Mouse (Mus musculus) neural tube, embryonic 10.5 days (tissue): Measurements from ENCODE around the gene Lgalsl.

Experiments
- DNase-seq: peaks from one replicate; pipeline ENCODE4 v3.0.0-alpha.2; 2017; ENCODE audit warnings: low spot score; ENCODE audit errors: extremely low spot score

Lgalsl gene

GRCm38 (mm10) chr11:20829056-20829686, 1.7 kb downstream of the Lgalsl start:
- DNase-seq = no peak

- DNase-seq = no peak
Measured at GRCm38 (mm10) chr11:20823961-20824360, 6.9 kb downstream of the Lgalsl start.

GRCm38 (mm10) chr11:20823301-20823700, 7.6 kb downstream of the Lgalsl start:
- DNase-seq = no peak

- no peak for DNase-seq
Measured at GRCm38 (mm10) chr11:20821351-20821750, 9.5 kb downstream of the Lgalsl start.

GRCm38 (mm10) chr11:20813901-20814523, 16.8 kb downstream of the Lgalsl start:
- no peak for DNase-seq

GRCm38 (mm10) chr11:20812153-20812887, 18.5 kb downstream of the Lgalsl start:
- no peak for DNase-seq

- no peak for DNase-seq
Measured at GRCm38 (mm10) chr11:20806659-20807058, 24.2 kb downstream of the Lgalsl start.

GRCm38 (mm10) chr11:20805604-20806249, 25.1 kb downstream of the Lgalsl start:
- DNase-seq = no peak

GRCm38 (mm10) chr11:20804416-20804815, 26.4 kb downstream of the Lgalsl start:
- no peak for DNase-seq

GRCm38 (mm10) chr11:20800277-20801092, 30.4 kb downstream of the Lgalsl start:
- peak; percentile 17 for DNase-seq

GRCm38 (mm10) chr11:20797841-20798240, 33.0 kb downstream of the Lgalsl start:
- no peak for DNase-seq

GRCm38 (mm10) chr11:20795466-20795865, 35.4 kb downstream of the Lgalsl start:
- no peak for DNase-seq

- no peak for DNase-seq
Measured at GRCm38 (mm10) chr11:20794913-20795254, 36.0 kb downstream of the Lgalsl start.

- peak; percentile 79 for DNase-seq
Measured at GRCm38 (mm10) chr11:20794196-20794912, 36.5 kb downstream of the Lgalsl start.

- no peak for DNase-seq
Measured at GRCm38 (mm10) chr11:20793676-20794075, 37.2 kb downstream of the Lgalsl start.

GRCm38 (mm10) chr11:20792667-20793066, 38.2 kb downstream of the Lgalsl start:
- no peak for DNase-seq

GRCm38 (mm10) chr11:20791334-20791733, 39.5 kb downstream of the Lgalsl start:
- no peak for DNase-seq

GRCm38 (mm10) chr11:20789015-20789414, 41.8 kb downstream of the Lgalsl start:
- DNase-seq = no peak

GRCm38 (mm10) chr11:20788070-20788469, 42.8 kb downstream of the Lgalsl start:
- no peak for DNase-seq

- DNase-seq = no peak
Measured at GRCm38 (mm10) chr11:20786191-20786590, 44.7 kb downstream of the Lgalsl start.

GRCm38 (mm10) chr11:20785186-20785585, 45.7 kb downstream of the Lgalsl start:
- DNase-seq = no peak
